Mouse (Mus musculus) kidney, adult 11 months (tissue): ENCODE data around the gene Tagln.
A peak's percentile ranks its signal among the peaks of the same experiment; 100 is the strongest.

Experiments used
- DNase-seq: peaks from one replicate; pipeline ENCODE4 v3.0.0; 2022

Tagln gene

DNA sequence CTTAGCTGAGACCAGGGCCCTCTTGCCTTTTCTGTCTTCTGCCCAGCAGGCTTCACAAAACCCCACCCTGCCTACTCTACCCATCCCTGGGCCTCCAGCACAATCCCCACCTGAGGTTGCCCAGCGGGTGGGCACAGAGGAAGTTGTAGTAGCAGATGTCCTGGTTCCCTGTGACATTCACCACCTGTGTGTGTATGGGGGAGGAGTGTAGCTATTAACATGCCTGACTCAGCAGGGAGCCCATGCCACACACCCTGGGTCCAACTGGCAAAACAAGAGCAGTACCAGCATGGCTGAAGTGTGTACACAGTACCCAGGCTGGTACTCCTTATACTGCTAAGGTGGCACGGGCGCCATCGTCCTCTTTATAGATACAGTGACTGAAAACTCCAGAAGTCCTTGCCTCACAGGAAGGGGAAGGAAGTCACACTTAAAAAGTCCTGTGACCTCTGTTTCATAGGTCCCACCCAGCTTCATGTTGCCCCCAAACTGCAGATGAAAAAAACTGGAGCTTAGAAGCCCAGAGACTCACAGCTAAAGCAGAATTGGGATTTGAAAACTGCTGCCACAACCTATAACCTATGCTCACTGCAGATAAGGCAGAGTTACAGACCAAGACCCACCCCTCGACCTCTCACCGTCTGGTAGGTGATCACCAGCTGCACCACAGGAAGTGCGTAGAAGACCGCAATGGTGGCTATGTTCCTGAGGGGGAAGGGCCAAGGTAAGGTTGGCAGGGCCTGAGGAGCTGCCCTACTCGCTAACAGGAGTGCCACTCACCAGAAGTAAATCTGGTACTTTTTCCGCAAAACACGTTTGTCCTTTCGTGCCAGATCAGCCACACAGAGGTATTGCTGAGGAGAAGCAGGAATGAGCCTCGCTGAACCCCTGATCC lies 8.9 kb upstream of the Tagln start:
- DNase-seq, result no peak

DNA sequence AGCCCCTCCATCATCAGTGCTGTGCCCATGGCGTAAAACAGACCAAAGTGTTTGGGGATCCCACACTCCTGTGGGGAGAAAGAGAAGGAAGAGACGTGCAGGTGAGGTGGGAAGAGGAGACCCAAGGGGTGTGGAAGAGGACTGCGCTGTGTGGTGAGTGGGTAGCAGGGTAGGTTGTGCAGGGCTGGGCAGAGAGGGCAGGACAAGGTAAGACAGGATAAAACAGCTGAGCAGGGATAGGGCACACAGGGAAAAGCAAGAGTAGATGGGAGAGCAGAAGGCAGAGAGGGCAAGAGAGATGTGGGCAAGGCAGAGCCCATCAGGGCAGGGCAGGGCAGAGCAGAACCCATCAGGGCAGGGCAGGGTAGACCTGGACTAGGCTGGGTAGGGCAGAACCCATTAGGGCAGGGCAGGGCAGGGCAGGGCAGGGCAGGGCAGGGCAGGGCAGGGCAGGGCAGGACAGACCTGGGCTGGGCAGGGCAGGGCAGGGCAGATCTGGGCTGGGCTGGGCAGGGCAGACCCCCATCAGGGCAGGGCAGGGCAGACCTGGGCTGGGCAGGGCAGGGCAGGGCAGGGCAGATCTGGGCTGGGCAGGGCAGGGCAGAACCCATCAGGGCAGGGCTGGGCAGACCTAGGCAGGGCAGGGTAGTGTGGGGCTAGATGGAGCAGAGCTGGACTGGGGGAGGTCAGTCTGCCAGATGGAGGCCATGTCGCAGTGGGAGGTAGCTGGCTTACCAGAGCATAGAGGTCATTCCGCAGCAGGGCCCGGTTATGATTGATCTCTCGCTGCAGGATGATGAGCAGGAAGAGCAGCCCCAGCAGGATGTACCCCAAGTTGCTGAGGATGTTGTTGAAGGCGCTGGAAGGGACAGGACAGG lies 8.0 kb upstream of the Tagln start:
- DNase-seq, result no peak

DNA sequence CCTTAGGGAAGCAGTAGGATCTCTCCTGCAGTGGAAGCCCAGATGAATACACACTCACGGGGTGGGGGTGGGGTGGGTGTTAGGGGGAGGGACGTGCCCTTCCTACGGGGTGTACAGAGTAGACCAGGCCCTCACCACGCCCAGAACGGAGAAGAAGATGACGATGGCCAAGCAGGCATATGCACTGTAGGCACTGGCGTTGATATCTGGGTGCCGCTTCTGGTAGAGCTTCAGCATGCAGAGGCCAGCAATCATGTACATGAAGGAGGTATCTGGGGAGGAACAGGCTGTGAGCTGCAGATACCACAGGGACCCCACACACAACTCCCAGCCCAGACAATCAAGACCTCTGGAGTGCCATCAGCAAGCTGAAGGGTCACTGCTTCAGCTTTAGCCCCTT lies 7.1 kb upstream of the Tagln start:
- DNase-seq, result no peak

DNA sequence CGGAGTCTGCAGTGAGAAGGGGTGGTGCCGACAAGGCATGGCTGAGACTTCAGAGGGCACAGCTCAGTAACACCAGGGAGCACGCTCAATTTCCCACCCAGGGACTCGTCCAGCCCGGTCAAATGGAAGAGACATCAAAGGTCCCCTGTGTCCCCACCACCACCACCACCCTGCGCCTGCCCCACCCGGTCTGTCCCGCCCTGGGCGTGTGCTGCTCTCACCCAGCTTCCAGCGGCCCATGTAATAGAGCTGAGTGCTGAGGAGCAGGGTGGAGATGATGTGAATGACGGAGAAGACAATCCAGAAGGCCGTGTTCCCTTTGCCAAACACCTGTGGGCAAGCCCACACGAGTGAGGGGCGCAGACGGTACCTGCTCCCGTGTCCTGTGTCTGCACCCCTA lies 6.6 kb upstream of the Tagln start:
- DNase-seq, result no peak

DNA sequence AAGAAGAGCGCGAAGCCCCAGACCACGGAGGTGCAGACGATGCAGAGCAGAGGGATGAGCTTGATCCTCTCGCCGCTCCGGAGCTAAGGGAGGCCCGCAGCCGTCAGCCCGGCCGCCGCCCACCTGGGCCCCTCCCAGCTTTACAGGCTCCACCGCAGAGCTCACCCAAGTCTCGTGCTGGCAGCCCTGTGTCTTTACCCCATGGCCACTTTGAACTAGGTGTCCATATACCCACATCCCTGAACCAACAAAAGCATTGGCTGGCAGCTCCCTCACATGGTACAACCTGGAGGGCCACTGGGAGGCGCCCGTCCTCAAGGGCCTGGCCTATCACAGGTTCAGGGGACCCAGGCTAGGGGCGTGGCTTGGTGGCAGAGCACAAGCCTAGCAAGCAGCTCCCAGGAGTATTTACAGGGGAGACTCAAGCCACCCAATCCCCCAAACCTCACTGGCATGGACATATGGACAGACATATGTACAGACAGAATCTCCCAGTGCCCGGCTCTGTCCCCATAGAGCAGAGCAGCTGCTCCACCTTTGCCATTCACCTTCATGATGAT lies 5.6 kb upstream of the Tagln start:
- no peak for DNase-seq

DNA sequence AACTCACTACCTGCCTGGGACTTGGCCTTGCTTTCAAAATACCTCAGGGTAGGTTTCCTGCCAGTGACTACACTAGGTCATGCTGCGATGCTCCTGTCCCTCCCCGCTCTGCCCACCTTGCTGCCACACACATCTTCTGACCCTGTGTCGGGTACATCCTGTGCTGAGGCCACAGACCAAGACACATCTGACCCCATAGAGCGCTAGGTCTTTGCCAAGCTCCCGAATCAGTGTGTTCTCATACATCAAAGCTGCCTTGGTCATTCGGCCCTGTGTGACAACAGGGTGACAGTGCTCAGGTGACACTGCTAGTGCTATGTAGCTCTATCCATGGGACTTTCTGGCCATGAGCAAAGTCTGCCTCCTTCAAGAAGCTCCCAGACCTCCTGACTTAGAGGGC lies 3.9 kb upstream of the Tagln start:
- no peak for DNase-seq

DNA sequence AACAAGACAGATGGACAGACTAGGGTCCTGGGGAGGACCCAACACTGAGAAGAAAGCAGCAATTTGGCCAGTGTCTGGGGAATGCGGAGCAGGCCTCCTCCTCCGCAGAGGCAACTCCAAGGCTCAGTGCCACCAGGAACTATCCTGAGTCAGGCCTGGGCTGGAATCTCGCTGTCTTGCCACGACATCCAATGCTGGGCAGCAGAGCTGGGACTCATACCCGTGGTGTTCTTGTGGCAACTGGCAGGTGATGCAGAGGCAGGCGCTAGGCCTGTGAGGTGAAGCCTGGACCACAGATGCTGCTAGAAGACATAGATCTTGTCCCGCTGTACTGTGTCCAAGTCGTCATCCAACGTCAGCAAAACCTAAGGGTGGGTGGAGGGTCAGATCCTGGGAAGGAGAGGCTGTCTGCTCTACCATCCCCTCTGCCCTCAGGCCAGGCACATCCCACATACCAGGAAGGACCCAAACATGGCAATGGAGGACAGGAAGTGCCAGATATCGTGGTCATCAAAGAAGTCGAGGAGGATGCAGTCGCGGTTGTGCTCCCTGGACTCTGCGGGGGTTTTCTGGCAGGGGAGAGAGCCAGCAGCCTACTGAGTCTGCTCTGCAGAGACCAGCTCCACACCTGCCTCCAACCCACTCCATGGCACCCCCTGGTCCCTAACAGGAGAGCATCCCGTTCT lies 3.2 kb upstream of the Tagln start:
- no peak for DNase-seq

DNA sequence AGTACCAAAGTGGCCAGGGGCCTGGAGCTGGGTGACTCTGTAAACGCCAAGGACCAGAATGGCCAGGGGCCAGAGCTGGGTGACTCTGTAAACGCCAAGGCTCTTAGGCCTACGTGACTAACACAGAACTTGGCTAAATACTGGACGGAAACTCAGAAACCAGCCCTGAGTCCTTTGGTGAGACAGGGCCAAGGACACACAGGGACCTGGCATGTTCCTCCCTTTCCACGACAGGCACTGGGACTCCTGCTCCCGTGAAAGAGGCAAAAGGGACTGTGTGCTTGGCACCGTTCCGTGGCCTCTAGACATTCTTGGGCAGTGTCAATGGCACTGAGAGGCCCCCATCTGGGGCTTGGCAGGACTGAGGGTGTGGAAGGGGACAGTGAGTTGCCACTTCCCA lies 2.2 kb upstream of the Tagln start:
- peak; percentile 59 for DNase-seq

DNA sequence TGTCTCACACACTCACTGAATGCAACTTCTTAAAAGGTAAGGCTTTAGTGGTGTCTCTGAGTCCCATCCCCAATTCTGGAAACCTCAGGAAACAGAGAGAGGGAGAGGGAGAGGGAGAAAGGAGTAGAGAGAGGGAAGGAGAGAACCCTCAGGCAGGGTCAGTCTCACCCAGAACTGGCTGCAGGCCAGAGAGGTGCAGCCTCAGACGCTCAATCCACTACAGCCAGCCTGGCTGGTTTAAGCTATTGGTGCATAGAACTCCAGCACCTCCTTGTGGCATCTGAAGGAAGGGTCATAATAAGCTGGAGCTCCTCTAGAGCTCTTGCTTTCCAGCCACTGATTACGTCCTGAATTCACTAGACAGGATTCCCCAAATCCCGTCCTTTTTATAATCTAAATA lies 1.0 kb upstream of the Tagln start:
- DNase-seq, result peak; percentile 79

DNA sequence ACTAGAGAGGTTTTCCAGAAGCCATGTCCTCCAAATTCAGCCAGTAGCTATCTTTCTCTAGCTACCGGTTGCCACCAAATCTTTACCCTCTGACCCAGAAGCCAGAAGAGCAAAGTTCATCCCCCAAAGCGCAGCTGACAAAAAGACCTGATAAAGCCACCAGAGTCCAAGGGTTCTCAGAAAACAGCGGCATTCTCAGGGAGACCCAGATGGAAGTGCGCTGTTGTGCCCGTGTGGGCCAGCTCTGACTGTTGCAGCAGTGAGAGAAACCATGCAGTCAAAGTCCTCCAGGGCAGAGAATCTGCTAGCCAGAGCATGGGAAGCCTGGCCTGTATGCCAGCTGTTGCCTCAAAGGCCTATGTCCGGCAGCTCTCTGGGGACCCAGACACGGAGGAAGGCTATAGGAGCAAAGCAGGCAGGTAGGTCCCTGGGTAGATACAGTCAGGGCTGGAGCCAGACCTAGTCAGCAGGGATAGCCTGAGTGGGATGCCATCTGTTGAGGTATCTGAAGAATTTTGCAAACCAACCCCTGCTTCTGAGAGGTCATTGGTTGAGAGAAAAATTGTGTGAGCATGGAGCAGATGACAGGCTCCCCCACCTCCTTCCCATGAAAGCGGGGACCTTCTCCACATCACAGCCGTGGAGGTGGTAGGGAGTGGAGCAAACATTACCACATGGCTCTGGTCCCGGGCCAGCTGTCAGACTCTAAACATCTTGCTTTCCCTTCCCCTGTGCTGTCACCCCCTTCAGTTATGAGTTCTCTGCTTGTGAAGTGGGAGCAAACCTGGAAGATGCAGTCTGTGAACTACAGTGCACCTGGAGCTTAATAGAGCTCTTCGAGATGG lies 3.1 kb downstream of the Tagln start:
- DNase-seq, result peak; percentile 51

DNA sequence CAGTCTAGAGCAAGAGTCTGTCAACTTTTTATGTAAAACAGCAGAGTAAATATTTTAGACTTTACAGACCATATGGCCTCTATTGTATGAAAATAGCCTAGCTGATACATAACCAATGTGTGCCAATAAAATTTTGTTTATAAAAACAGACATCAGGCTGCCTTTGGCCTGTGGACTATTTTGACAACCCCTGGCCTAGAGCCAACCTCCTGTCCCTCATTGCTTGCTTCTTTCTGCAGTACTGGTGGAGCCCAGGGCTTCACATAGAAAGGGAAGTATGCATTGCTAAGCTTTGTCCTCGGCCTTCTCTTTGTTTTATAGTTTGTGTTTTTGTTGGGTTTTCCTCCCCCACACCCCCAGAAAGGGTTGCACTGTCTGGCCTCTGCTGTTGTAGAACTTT lies 3.9 kb downstream of the Tagln start:
- no peak for DNase-seq

DNA sequence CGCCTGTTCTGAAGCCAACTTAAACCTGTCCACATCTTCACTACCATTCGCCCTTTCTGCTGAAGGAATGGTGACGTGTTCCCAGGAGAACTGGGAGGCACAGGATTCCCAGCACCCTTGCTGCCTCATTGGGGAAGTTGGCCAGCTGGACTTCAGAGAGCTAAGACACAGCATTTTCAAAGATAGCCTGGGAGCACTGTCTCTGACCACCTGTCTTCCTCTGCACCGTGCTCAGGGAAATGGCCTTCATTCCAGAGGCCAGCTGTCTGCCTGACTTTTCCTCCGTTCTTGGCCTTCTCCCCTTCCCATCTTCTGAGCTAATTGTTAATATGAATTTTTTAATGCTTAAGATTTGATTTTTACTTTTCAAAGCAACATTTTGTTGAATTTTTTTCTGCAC lies 6.6 kb downstream of the Tagln start:
- no peak for DNase-seq

DNA sequence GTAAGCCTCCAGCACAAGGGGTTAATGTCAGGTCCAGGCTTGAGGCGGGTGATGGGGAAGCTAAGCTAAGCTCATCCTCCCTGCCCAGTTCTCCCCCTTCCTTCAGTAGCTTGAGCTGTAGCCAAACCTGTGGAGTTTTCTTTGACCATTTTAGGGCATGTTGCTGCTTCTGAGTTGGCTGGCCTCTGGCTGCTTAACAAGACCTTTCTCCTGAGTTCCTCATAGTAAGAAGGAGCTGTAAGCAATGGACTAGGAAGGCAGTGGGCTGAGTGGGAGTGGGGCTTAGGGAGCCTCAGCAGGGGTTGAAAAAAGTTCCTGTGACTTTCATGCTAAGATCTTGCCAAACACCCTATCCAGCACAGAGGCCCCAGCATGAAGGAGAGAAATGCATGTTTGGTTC lies 16.0 kb downstream of the Tagln start:
- no peak for DNase-seq

DNA sequence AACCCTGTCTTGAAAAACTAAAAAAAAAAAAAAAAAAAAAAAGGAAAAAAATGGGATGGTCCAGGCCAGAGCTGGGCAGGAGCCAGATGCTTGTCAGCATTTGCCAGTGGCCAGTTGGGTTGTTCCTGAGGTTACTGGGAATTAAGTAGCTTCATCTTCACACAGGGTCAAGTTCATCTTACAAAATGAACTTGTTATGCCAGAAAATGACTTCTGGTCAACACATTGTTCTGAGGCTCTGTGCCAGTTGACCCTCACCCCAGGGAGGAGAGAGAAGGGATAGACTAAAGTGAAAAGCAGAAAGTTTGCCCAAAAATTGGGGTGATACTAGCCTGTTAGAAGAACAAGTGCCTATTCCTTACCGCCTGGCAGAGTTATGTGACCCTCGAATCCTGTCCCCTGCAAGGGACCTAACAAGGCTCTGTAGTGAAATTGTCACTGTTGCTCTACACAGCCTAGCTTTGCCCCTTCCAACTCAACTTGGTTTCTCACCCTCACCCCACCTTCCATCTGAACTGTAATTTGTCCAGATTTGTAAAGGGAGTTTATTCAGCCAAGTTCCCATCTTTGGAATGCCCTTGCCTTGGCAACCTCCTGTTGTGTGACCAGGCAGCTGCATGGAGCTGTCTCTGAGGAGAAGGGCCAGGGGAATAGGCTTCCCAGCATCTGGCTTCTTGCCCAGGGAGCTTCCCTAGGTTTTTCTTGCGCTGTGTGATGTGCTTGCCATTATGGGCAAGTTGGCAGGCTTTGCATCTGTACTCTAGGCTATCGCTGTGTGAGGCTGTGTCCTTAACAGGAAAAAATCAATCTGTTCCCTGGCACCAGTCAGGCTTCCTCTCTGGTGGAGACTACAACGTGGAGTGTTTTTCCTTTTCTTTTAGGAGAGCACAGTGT lies 18.6 kb downstream of the Tagln start:
- peak; percentile 70 for DNase-seq

DNA sequence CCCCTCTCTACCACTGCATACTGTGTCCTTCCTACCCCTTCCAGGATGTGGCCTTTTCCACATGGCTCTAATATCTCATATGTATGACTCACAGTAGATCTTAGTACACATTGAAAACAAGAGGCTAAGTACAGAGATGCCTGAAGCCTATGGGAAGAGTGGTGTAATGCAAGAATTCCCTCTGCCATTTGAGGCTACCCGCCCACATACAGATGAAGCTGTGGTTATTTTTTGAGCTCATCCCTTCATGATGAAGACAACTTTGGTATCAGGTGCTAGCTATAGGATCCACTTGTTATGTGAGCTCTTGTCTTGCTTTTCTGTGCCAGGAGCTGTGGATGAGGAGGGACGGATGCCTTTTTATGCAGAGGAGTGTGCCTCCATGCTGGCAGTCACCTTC lies 20.2 kb downstream of the Tagln start:
- DNase-seq, result no peak

DNA sequence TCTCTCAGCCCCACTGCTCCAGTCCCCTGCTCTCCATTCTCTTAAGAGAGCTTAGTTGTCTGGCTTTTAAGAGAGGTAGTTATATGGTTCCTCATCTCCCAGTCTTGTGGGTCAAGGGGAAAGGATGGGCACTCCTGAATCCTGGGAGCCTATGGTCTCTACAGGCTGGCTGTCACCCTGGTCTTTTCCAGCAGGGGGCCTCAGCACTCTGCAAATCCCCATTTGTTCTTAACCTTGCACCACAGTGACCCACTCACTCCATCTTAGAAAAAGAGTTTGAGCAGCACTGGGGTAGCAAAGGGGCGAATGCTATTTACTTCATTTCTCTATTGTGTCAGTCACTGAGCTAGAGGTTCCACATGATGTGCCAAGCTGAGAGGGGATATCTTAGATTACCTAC lies 24.2 kb downstream of the Tagln start:
- peak; percentile 55 for DNase-seq

DNA sequence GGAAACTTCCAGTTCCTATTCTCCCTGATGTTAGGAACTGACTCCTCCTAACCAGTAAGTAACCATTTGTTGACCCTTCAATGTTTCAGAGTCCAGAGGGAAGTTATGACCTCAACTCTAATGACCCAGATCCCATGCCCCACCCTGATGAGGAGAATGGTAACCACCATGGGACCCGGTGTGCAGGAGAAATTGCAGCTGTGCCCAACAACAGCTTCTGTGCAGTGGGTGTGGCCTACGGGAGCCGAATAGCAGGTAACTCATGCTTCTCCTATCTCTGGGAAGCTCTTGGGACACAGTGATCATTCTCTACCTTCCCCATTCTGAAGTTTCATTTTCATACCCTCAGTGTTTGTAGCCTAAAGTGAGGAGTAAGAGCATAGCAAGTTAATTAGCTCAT lies 24.9 kb downstream of the Tagln start:
- DNase-seq, result no peak

DNA sequence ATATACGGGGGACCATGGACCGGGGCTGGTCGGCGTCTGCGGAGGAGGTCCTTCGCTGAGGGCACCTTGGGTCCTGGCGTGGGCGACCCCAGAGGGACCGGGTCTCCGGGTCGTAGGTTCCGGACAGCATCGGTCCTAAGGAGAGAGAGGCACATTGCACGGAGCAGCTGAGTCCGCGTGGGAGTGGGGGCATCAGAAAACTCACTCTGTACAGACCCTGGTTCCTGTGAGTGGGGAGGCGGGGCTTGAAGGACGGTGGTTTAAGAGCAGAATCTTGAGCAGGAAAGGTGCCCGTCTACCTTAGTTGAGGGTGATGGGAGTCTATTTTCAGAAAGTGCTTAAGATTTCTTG lies 28.8 kb downstream of the Tagln start:
- no peak for DNase-seq

DNA sequence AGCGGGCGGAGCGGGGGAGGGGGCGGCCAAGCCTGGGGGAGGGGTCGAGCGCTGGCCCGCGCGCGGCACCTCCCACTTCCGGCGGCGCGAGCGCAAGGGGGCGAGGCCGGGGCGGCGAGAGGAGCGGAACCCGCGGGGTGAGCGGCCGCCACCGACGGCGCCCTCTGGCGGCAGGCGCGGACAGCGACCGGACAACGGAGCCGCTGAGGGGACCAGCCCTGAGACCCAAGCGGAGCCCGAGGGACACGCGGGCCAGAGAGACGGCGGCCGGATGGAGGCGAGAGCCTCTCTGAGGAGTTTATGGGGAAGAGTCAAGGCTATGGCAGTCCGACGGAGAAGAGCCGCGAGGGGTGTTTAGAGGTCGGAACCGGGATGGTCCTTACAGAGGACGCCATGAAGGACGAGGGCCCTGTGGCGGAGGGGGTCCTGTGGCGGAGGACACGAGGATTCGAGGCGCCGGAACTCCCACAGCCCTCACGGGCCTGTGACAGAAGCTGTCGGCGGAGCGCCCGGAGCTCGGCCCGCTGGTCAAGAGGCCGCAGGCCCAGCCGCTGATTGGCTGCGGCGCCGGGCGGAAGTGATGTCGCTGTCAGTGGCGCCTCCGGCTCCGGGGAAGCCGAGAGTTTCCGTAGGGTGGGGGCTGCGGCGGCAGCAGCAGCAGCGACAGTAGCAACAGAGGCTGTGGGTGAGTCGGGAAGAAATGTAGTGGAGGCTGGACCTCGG lies 29.3 kb downstream of the Tagln start, which contains the start of the genes Pcsk7 and Rnf214:
TSS of gene Pcsk7 (plus strand) at position 143 of the 723 bp plus-strand sequence.
TSS of gene Rnf214 (minus strand) at position 557 of the 723 bp plus-strand sequence.
- DNase-seq, result peak; percentile 89

DNA sequence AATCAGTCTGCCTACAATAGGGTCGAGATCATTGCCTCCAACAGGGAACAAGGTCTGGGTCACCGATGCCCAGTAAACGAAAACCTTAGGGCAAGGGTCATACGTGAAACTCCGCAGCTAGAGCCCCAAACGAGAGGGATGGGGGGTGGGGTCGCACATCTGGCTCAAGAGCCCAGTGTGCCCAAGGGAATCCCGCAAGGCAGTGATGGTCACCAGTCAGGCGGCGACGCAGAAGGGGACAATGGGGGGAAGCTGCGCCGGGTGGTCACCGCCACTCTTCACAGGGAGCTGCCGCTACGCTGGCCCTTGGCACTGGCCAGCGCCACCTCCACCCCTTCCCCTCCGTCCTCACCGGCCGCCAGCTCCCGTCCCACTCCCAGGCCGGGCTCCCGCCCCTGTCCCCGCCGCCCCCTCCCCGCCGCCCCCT lies 30.0 kb downstream of the Tagln start:
- DNase-seq, result peak; percentile 45
